Mouse (Mus musculus) kidney, postnatal 4 days (tissue): ENCODE data around the gene Sgsm1.

Experiments
- DNase-seq, 2 experiments: peaks; one replicate each; pipeline ENCODE4 v3.0.0; 2021; ENCODE audit warnings: mixed read lengths in 2 of 2

Sgsm1 gene

DNA sequence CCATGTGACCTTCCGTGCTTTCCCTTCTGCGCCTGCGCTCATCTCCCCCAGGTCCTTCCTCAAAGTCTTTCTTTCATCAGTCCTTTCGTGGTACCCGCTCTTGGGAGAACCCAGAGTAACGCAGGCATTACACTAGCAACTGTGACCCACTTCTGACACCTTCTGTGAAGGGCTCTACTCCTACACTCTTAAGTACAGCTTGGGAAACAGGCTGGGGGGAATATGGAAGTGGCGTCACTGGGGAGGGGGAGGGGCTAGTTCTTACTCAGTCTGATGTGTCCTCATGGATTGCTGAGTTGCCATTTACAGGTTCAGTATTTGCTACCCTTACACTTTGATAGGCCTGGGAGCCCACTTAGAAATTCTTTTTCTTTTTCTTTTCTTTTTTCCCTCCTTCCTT lies 29.0 kb downstream of the Sgsm1 start:
- no peak for DNase-seq

DNA sequence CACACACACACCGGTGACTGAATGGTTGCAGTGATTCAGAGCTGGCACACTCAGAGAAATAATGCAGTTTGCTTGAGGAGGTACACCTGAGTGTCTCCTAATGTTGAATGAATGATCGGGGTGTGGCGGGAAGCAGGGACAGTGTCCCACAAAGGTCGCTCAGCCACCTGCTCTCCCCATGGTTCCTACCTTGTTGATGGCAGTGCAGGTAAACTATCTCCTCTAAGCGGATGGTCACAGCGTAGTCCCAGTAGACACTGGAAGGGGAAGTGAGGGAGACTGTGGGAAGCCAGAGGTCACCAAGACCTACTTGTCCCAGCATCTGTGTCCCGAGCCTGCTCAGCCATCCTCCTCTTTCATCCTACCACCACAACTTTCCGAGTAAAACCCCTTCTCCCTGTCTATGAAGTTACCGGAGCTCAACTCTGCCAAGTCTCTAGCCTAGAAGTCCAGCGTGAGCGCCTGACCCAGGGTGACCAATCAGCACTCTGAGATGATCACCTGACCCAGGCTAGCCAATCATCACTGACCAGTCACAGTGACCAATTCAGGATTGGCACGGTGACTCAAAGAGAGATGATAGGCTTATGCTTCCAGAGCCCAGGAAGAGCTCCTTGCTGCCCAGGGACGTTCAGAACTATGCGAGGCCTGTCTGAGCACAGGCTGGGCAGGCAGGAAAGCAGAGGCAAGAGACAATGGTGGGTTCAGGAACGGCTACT lies 30.3 kb downstream of the Sgsm1 start:
- DNase-seq, result peak; percentile 70 to 81

DNA sequence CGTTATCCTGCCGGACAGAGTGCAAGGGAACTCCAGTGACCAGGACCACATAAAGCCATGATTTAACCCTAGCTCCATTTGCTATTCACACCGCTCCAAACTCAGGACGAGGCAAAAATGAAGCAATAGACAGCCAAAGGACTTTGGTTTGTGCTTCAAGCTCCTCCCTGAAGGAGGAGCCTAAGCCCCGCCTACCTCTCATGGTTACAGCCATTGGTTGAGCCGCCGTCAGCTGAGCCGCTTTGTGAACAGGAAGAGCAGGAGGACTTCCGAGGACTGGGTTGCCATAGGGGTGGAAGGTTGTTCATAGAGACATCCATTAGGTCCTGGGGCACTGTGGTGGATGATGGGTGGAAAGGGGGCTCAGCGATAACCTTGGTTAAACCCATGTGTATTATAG lies 34.7 kb downstream of the Sgsm1 start:
- DNase-seq, result no peak

DNA sequence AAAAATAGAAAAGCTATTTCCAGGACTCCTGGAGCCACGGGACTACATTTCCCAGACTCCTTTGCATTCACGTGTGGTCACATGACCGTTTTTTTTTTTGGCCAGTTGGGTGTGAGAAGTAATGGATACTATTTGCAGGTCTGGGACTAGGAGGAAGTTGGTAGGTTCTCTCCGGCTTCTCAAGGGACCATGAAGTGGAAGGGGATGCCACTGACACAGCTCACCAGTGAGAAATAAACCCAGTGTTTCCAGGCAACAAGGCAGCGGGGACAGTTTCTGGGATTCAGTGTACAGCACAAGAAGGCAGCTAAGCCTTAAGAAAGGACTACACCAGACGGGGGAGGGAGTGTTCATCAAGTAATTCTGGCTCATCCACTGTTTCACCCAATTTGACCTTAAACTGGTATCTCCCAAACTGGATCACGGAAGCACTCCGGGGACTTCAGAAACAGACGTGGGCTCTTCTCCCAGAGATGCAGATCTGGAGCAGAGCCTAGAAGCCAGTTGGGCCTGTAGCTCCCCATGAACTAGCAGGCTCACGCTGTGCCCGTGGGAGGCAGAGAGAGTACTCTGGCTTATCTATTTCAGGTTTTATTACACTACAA lies 39.3 kb downstream of the Sgsm1 start:
- DNase-seq, result no peak

DNA sequence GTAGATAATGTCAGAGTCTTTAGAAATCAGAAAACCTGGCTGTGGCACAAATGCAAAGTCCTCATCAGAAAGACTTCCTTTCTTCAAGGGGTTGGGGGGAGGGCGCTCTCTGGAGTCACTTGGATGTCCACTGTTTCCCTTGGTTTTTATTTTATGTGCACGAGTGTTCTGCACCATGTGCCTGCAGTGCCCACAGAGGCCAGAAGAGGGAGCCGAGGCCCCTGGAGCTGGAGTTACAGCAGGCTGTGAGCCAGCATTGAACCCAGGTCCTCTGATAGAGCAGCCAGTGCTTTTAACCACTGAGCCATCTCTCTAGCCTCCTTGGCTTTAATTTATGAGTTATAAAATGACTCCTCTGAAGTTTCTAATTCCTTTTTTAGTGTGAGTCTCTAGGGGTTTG lies 40.5 kb downstream of the Sgsm1 start:
- no peak for DNase-seq

DNA sequence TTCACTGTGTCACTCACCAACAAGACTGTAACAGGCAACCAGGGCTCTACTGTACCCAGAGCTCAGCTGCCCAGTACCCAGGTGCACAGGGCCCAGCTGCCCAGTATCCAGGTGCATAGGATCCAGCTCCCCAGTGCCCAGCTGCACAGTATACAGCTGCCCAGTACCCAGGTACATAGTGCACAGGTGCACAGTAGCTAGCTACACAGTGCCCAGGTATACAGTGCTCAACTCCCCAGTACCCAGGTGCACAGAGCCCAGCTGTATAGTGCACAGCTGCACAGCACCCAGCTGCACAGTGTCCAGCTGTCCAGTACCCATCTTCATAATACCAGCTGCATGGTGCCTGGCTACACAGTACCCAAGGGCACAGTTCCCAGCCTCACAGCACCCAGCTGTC lies 42.3 kb downstream of the Sgsm1 start:
- no peak for DNase-seq

DNA sequence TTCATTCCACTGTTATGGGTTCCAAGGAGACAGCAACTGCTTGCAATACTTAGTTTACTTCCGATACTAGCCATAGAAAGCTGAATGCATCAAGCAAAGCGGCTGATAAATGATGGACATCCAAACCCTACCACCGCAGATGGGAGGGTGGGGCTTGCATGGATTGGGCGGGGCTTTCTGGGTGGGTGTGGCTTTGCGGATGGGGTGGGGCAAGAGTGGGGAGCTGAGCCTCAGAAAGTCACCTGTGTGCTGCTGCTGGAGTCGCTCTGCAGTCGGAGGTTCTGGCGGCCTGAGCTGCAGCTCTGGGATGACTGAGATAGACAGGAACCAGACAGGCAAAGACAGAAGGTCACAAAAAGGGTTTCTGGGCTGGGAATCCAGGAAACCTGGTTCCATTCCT lies 44.9 kb downstream of the Sgsm1 start:
- DNase-seq, result no peak

DNA sequence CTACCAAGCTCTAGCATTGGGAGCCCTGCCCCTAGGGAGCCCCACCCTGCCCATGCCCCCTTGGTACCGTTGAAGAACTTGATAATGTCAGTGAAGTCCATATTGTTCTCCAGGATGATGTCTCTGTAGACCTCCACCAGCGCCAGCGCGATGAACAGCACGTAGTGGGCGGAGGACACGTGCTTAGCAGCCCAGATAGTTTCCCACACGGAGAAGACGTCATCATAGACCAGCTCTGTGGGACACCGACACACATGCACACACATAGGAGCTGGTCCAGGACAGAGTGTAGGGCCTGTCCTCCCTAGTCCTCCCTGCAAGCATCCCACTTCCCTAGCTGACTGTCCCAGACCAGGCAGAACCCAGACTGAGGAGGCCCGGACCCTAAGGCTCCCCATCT lies 59.8 kb downstream of the Sgsm1 start:
- no peak for DNase-seq

DNA sequence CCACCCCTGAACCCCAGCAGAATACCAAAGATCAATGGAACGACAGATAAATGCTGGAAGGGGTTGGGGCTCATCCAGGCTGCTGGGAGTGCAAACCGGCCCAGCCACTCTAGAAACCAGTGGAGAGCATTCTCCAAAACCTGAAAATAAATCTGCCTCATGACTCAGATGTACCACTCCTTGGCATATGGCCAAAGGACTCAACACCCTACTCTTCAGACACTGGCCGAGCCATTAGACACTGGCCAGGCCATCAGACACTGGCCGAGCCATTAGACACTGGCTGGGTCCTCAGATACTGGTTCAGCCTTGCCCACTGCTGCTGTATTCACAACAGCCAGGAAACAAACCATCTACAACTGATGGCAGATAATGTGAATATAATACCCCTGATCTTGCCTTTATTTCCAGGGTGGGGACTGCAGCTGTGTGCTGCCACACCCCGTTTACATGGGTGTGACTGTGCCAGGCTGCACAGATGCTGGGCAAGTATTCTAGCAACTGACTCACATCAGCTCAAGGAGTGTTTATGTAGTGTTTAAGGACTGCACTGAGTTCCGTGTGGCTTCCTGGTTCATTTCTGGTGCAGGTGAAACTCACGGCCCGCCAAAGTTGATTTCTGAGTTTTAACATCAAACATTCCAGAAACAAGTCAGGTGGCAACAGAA lies 61.2 kb downstream of the Sgsm1 start:
- DNase-seq, result no peak

DNA sequence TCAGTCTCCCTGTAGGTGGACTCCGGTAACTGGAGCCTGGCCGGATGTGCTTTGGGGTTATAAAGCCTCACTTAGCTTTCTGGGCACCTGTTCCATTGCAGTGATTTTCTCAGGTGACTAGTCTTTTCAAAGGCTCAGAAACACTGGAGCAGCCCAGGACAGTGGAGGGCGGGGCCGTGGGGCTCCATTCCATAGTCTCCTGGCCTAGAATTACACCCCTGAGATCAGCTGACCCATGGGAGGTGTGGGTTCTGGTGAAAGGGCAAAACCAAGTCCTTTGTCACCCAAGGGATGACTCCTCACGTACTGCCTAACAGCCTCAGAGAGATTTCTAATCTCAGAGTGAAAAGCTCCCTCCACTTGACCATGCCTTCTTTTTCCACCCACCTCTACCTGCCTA lies 80.4 kb downstream of the Sgsm1 start:
- DNase-seq, result peak in 1 of 2 experiments; percentile 27

DNA sequence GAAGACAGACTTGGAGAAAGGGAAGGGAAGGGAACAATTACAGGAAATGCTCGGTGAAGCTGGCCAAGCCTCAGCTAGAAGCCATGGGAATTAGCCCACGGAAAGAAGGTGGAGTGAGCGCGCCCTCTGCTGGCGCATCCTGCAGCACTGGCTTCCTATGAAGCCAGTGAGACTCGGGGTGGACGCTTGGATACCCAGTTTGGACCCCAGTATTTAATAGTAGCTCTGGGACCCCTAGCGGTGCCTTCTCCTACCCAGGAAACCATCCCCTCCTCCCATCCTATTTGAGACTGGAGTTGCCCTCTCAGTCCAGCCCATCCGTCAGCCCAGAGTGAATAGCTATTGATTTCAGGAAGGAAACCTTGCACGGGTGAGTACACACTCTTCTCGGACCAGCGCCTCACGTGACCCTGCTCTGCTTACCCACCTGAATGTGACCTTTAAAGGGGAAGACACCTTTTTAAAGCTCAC lies 83.9 kb downstream of the Sgsm1 start, which contains the start of gene Tmem211:
TSS of gene Tmem211 (plus strand) at position 278 of the 471 bp plus-strand sequence.
- peak; percentile 95 for DNase-seq

DNA sequence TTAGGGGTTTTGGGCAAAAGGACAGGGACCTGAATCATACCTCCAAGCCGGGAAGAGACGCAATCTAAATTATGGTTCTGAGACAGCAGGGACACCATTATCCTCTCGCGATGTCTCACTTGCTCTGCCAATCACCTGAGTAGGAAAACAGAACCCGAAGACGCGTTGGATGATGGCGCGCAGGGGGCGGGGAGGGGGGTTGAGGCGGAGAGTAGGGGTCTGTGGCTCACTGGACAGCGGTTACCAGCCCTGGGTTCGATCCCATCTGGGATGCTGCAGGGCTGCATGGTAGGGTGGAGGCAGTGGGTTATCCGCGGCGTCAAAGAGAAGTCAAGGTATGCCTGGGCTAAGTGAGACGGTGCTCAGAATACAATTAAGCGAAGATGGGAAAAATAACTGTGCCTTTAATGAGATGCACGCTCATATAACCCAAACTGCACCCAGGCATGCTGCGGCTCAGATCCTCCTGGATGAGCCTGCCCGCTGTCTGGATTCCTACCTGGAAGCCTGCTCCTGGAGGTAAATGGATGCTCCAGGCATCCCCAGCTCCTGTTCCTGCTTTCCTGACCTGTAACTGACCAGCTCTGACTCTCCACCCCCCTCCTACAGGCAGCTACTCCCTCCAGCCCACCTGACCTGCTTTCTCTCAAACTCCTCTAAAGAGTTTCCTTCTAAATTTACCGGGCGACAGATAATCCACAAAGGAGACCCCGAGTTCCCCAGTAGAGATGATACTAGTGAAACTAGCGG lies 84.7 kb downstream of the Sgsm1 start:
- DNase-seq, result no peak

DNA sequence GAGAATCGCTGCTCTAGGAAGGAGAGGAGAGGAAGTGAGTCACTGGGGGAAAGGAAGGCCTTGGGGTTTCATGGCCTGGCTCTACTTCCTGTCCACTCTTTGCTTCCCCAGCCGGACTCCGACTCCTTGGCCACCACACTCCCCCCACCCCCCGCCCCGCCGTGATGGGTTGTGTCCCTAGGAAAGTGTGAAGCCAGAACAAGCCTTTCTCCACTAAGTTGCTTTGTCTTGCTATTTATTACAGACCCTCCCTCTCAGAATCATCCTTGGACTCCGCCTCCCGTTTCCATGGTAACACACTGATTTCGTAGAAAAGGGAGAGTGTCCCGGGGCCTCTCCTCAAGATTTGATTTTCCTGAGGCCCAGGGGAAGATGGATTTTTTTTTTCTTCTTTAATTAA lies 85.3 kb downstream of the Sgsm1 start:
- peak; percentile 50 to 59 for DNase-seq

DNA sequence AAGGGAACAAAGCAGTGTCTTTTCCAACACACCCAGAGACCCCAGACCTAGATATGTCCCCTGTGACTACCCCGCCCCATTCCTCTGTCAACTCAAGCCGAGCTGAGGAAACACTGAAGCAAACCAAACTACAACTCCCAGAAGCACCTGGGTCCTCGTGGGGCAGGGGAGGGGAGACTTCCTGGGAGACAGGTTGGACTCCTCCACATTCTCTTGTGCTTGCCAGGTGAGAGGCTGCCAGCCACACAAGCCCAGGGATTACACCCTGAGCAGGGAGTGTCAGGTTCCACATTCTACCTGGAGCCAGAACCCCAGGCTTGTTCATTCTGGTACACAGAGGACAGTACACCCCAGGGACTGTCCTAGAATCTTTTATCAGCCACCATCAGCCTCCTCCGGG lies 86.7 kb downstream of the Sgsm1 start:
- no peak for DNase-seq

DNA sequence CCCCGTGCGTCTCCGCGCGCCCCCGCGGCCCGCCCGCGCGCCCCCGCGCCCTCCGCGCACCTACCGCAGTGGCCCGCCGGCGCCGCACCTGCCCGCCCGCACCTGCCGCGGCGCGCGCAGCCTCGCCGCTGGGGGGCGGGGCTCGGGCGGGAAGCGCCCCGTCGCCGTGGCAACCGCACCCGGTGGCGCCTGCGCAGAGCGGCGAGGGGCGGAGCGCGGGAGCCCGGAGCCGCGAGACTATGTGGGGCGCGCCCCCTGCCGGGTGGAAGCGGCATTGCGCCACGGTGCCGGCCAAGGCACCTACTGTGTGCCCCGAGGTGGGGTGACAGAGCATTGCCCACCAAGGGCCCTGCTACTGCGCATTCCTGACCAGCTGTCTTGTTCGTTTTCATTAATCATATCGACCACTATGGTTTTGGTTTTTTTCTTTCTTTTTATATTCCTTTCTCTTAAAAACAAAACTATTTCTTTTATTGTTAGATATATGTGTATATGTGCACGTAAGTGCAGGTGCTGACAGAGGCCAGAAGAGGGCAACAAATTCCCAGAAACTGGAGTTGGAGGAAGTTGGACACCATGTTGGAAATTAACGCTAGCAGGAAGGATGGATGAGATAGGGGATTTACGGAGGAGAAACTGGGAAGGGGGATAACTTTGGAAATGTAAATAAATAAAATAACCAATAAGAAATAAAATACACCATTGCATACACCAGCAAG lies 89.3 kb downstream of the Sgsm1 start, which contains the start of gene 2900026A02Rik:
TSS of gene 2900026A02Rik (minus strand) at position 90 of the 719 bp plus-strand sequence.
- DNase-seq, result peak; percentile 88 to 92

DNA sequence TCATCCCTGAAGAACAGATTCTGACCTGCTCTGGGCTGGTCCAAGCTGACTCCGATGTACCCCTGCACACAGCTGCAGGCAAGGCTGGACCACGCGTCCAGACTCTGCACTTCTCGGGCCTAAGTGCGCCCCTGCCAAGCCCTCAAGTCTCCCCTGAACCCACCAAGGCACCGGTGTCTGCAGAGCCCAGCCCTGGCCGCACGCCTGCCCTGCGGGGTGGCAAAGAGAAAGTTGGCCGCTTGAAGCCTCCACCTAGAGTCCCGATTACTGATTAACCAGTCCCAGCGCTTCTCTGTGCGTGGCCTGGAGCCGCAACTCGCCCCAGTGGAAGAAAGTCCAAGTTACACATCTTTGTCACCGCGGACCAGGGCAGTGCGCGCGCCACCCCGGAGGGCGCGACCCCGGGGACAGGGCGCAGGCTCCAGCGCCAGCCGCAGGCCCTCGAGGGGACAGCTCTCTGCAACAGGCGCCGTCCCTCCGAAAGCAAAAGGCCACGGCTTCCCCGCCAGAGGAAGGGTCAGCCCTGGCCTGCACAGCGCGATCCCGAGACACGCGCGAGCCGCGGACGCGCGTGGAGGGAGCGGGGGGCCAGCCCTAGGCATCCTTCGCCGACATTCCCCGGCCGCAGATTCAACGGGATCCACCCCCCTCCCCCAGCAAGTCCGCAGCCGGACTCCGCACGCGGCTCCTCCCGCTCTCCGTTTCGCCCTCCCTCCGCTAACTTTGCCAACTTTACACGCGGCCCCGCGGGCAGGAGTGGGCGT lies 90.0 kb downstream of the Sgsm1 start:
- DNase-seq, result peak; percentile 62 to 79

DNA sequence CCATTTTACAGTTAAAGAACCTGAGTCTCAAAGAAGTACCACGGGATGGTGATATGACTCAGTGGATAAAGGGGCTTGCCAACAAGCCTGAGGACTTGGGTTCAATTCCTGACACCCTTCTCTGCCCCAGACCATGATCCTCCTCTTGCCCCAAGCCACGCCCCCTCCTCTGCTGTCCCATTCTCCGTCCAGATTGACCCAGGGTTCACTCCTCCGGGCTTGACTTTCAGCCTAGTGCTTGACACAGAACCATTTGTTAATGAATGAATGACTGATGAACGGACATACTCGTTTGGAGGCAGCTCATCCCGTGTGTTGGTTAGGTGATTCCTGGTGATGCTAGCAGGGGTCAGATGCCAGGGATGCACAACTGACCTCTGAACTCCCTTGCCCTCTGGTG lies 90.7 kb downstream of the Sgsm1 start:
- no peak for DNase-seq

DNA sequence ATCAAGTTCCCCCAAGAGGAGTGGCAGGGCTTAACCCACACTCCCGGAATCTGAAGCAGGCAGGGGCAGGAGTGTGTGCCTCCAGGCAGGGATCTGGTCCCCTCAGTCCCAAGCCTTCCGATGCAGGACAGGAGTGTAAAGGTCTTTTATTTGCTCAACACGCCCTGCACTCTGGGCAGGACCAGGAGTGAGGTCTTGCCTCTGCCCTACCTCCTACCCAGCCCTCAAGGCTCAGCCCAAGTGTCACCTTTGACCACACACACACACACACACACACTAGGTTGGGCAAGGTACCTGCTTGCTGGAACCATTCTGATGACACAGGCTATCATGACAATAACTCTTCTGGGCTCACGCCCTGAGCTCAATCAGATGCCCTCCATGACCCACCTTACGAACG lies 91.1 kb downstream of the Sgsm1 start:
- DNase-seq, result peak in 1 of 2 experiments; percentile 26

DNA sequence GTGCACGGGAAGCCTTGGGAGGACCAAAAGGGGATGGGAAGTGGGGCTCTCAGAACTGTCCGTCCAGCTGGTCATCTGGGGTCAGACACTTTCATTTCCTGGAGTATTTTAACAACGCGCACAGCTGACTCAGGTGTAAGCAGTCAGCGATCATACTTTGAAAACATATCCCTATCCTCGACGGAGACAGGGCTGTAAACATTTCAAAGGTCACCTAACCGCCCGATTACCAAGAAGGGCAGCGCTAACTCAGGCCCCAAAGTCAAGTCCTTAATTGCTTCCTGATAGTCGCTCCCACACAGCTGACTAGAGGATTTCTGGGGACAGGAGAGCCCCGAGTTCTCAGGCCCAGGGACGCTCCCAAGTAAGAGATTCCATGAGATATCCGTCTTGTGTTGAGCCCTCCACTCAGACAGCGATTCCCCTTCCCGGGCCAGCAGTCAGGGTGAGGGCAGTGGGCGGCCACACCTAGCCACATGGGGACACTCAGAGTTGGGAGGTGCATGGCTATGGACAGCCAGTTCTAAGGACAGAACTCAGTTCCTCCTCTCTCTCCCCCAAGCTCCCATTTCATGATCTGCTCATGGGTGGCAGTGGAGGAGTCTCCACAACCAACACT lies 91.9 kb downstream of the Sgsm1 start:
- peak in 1 of 2 experiments; percentile 33 for DNase-seq

DNA sequence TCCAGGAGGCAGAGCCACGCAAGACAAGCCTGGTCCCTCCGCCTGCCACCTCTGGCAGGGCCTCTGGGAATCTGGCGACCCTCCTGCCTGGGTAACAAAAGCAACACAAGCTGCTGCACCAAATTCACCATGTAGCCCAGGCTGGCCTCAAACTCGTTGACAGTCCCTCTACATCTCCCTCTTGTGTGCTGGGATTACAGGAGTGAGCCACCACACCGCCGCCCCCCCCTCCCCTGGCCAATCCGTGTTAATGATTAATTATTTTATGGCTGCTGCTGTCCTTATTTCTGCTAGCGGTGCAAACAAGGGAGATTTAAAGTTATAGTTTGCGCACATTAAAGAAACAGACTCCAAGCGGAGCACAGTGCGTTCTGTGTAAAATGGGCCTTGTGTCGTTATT lies 93.5 kb downstream of the Sgsm1 start:
- DNase-seq, result peak; percentile 53 to 71

DNA sequence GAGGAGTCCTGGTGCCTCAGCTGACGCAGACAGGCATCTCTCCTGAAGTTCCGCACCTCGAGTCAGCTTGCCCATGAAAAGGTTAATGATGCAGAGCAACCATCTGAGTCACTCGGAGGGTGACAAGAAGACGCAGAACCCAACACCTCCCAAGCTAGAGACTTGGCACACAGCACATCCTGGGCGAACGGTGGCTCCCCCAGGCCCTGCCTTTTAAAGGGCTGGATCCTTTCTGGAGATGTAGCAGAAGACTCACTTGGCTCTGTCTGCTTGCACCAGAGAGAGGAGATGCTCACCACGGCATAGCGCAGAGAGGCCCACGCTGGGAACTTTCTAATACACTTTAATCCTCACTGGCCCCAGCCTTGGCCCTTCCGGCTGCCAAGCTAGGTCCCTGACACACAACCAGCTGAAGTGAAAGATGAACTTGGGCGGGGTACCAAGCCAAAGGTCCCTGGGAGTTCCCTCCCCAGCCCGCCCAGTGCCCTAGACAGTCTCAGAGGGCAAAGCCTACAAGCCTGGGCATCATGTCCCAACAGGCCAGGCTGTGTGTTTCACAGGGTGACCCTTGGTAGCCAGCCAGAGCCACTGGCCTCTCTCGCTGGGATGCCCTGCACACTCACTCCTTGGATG lies 94.1 kb downstream of the Sgsm1 start:
- DNase-seq, result peak; percentile 41 to 57
